Mouse (Mus musculus) CH12.LX (cell line): ENCODE data around the gene Krtap3-1. TPM values are rescaled to one million over a fixed set of nuclear protein-coding genes. Genes with fewer than 3 reads are reported as not detected.
A peak's percentile ranks its signal among the peaks of the same experiment; 100 is the strongest.

Experiments used
- DNase-seq: peaks from one replicate; pipeline ENCODE4 v3.0.0-alpha.2; 2013; ENCODE audit errors: extremely low read depth
- H3K27ac ChIP-seq: 2 replicates; pipeline ENCODE4 v1.5.1; 2012; ENCODE audit warnings: low read depth, mild to moderate bottlenecking, control low read depth, moderate library complexity; ENCODE audit not compliant: insufficient read depth
- H3K27me3 ChIP-seq: replicated peaks from 2 replicates; pipeline ENCODE3; 2012; ENCODE audit warnings: inconsistent platforms
- H3K36me3 ChIP-seq, 2 experiments: replicated peaks in 1 of 2; 2 replicates each; pipeline versions ENCODE3 to v1.6.1; 2012; ENCODE audit warnings: inconsistent platforms in 1 of 2, low read length in 1 of 2, mild to moderate bottlenecking in 1 of 2, mixed read lengths in 1 of 2, moderate library complexity in 1 of 2; ENCODE audit not compliant: control insufficient read depth in 1 of 2, insufficient read depth in 1 of 2
- H3K4me1 ChIP-seq, 2 experiments: 2 replicates each; pipeline ENCODE4 v1.6.1; 2012; ENCODE audit warnings: inconsistent platforms in 1 of 2, moderate library complexity in 1 of 2; ENCODE audit not compliant: insufficient read depth in 2 of 2, control insufficient read depth in 1 of 2
- H3K4me2 ChIP-seq: 2 replicates; pipeline ENCODE4 v1.6.1; 2012; ENCODE audit warnings: low read depth, mild to moderate bottlenecking, control low read depth; ENCODE audit not compliant: poor library complexity, insufficient read depth, severe bottlenecking
- H3K4me3 ChIP-seq, 3 experiments: fragments of 150-350 bp in 1 of 3; sonication (generic) in 1 of 3; replicated peaks in 1 of 3; 2 replicates each; pipeline versions ENCODE3 to v1.5.1; 2011 to 2012; ENCODE audit warnings: low read depth in 2 of 3, low read length in 2 of 3, mild to moderate bottlenecking in 2 of 3, moderate library complexity in 2 of 3, control low read depth in 1 of 3, improper control_type of control experiment in 1 of 3, inconsistent platforms in 1 of 3, mixed read lengths in 1 of 3; ENCODE audit not compliant: poor library complexity in 1 of 3
- H3K79me2 ChIP-seq: replicated peaks from 2 replicates; pipeline ENCODE4 v1.6.1; 2012; ENCODE audit warnings: mild to moderate bottlenecking, moderate library complexity; ENCODE audit not compliant: control insufficient read depth, poor library complexity, insufficient read depth, severe bottlenecking; ENCODE audit errors: extremely low read depth
- H3K9ac ChIP-seq: 2 replicates; pipeline ENCODE4 v1.6.1; 2012; ENCODE audit warnings: low read depth, mild to moderate bottlenecking, control low read depth, moderate library complexity; ENCODE audit not compliant: insufficient read depth
- H3K9me3 ChIP-seq: replicated peaks from 2 replicates; pipeline ENCODE3; 2012; ENCODE audit warnings: low read length, inconsistent platforms, mixed read lengths
- BHLHE40 ChIP-seq: IDR thresholded peaks from 2 replicates; pipeline ENCODE4 v1.6.1; 2011; ENCODE audit warnings: mild to moderate bottlenecking, low read depth, low read length, improper control_type of control experiment
- CHD1 ChIP-seq: IDR thresholded peaks from 2 replicates; pipeline ENCODE4 v1.6.1; 2012; ENCODE audit warnings: low read depth, low read length, improper control_type of control experiment, inconsistent platforms
- E2F4 ChIP-seq: IDR thresholded peaks from 2 replicates; pipeline ENCODE4 v1.6.1; 2011; ENCODE audit warnings: low read depth, low read length, improper control_type of control experiment; ENCODE audit not compliant: insufficient replicate concordance
- EP300 ChIP-seq: IDR thresholded peaks from 2 replicates; pipeline ENCODE4 v1.6.1; 2011; ENCODE audit warnings: low read length, improper control_type of control experiment
- ETS1 ChIP-seq: conservative IDR thresholded peaks from 2 replicates; pipeline ENCODE4 v1.6.1; 2012; ENCODE audit warnings: low read depth, mild to moderate bottlenecking, inconsistent platforms, low read length, improper control_type of control experiment, moderate library complexity
- GABPA ChIP-seq: IDR thresholded peaks from 2 replicates; pipeline ENCODE4 v1.6.1; 2012; ENCODE audit warnings: low read depth, low read length, improper control_type of control experiment, inconsistent platforms; ENCODE audit not compliant: insufficient replicate concordance
- JUND ChIP-seq: conservative IDR thresholded peaks from 2 replicates; pipeline ENCODE4 v1.6.1; 2011; ENCODE audit warnings: low read depth, low read length, improper control_type of control experiment
- MAX ChIP-seq: IDR thresholded peaks from 2 replicates; pipeline ENCODE4 v1.6.1; 2011; ENCODE audit warnings: low read length, improper control_type of control experiment
- MAZ ChIP-seq: IDR thresholded peaks from 2 replicates; pipeline ENCODE4 v1.6.1; 2012; ENCODE audit warnings: low read depth, mild to moderate bottlenecking, inconsistent platforms, low read length, improper control_type of control experiment, moderate library complexity
- NELFE ChIP-seq: IDR thresholded peaks from 2 replicates; pipeline ENCODE4 v1.6.1; 2011; ENCODE audit warnings: low read depth, low read length, improper control_type of control experiment
- PAX5 ChIP-seq: IDR thresholded peaks from 2 replicates; pipeline ENCODE4 v1.6.1; 2012; ENCODE audit warnings: low read length, inconsistent platforms, mixed read lengths
- RCOR1 ChIP-seq: conservative IDR thresholded peaks from 2 replicates; pipeline ENCODE4 v1.6.1; 2012; ENCODE audit warnings: low read depth, mild to moderate bottlenecking, inconsistent platforms, low read length, improper control_type of control experiment
- TCF12 ChIP-seq: IDR thresholded peaks from 2 replicates; pipeline ENCODE4 v1.6.1; 2014; ENCODE audit warnings: low read depth, mild to moderate bottlenecking, inconsistent platforms, low read length, improper control_type of control experiment
- UBTF ChIP-seq: IDR thresholded peaks from 2 replicates; pipeline ENCODE4 v1.6.1; 2012; ENCODE audit warnings: low read depth, mild to moderate bottlenecking, inconsistent platforms, low read length, improper control_type of control experiment, moderate library complexity
- USF2 ChIP-seq: conservative IDR thresholded peaks from 2 replicates; pipeline ENCODE4 v1.6.1; 2011; ENCODE audit warnings: low read depth, low read length, improper control_type of control experiment
- ZC3H11A ChIP-seq: IDR thresholded peaks from 2 replicates; pipeline ENCODE4 v1.6.1; 2012; ENCODE audit warnings: low read depth, mild to moderate bottlenecking, inconsistent platforms, low read length, improper control_type of control experiment
- dilution Hi-C: fragments of 300-500 bp; cut with MboI; formaldehyde crosslinking; loops from 2 replicates; pipeline ENCODE4 v1.14.3; 2020; ENCODE audit warnings: low sequenced_read_pairs; ENCODE audit not compliant: extremely low pct_unique_long_range_greater_than_20kb, extremely low pct_ligation_motif_present
- in situ Hi-C: fragments of 300-500 bp; cut with MboI; formaldehyde crosslinking; loops from 3 replicates; pipeline ENCODE4 v1.14.3; 2019; ENCODE audit warnings: low sequenced_read_pairs, low pct_ligation_motif_present, low pct_unique_long_range_greater_than_20kb, mixed read lengths
- polyA plus RNA-seq: library from polyadenylated mRNA; unstranded; fragments of >175 nt; gene quantifications from 2 replicates; pipeline ENCODE4 v1.2.1, GENCODE M21; 2012; ENCODE audit warnings: low read depth; ENCODE audit not compliant: insufficient read length
- total RNA-seq, 2 experiments: library from RNA; depleted of rRNA; stranded (reverse); fragments of 300-350 nt in 1 of 2; fragments of >200 nt in 1 of 2; gene quantifications; 2 replicates each; pipeline ENCODE4 v1.2.3; 2012 to 2014

Krtap3-1 gene
- total and polyA plus RNA-seq, 3 experiments = not detected

GRCm38 (mm10) chr11:99590981-99591380, 24.6 kb upstream of the Krtap3-1 start, which contains the start of gene Krtap1-3:
Krtap1-3 (minus strand) TSS chr11:99591339.
- H3K9ac ChIP-seq = no peak within 1 kb of the TSS
- no peak for DNase-seq
- in situ Hi-C loops = no loop called here
- H3K79me2 ChIP-seq = no peaks in the 10 kb centered on the region
- H3K4me3 ChIP-seq = no peak within 1 kb of the TSS
- no peaks in the 10 kb centered on the region for H3K9me3 ChIP-seq
- H3K27me3 ChIP-seq = peaks cover 80% of the 10 kb centered on the region
- H3K36me3 ChIP-seq = no peaks in the 10 kb centered on the region
- H3K27ac ChIP-seq = no peak within 1 kb of the TSS
- H3K4me2 ChIP-seq = no peak within 1 kb of the TSS
- H3K4me1 ChIP-seq = no peaks in the 10 kb centered on the region
- dilution Hi-C loops = no loop called here
- TF ChIP-seq ZC3H11A = no peak
- no peak for TF ChIP-seq EP300
- TF ChIP-seq GABPA = no peak
- TF ChIP-seq BHLHE40 = no peak
- no peak for TF ChIP-seq USF2
- TF ChIP-seq ETS1 = no peak
- no peak for TF ChIP-seq JUND
- no peak for TF ChIP-seq UBTF
- no peak for TF ChIP-seq RCOR1
- no peak for TF ChIP-seq PAX5
- TF ChIP-seq NELFE = no peak
- no peak for TF ChIP-seq MAX
- no peak for TF ChIP-seq CHD1
- no peak for TF ChIP-seq E2F4

GRCm38 (mm10) chr11:99585096-99585495, 18.7 kb upstream of the Krtap3-1 start:
- Histone ChIP-seq H3K4me3 (no peak overlapping the region), H3K79me2 (no peaks in the 10 kb centered on the region), H3K9me3 (peaks cover 4% of the 10 kb centered on the region), H3K27me3 (peaks cover 67% of the 10 kb centered on the region), H3K27ac (no peak overlapping the region), H3K9ac (no peak overlapping the region), H3K36me3 (no peaks in the 10 kb centered on the region), H3K4me1 (no peaks in the 10 kb centered on the region), H3K4me2 (no peak overlapping the region)
- DNase-seq = no peak
- TF ChIP-seq RCOR1 (no peak), E2F4 (no peak), JUND (no peak)
- dilution Hi-C loops = no loop called here
- in situ Hi-C loops = no loop called here

- Histone ChIP-seq H3K9me3 (peaks cover 4% of the 10 kb centered on the region), H3K79me2 (no peaks in the 10 kb centered on the region), H3K4me3 (no peak within 1 kb of the TSS), H3K27me3 (peaks cover 72% of the 10 kb centered on the region), H3K36me3 (no peaks in the 10 kb centered on the region), H3K27ac (no peak within 1 kb of the TSS)
- in situ Hi-C loops = no loop called here
- no peak for DNase-seq
- TF ChIP-seq TCF12 = peak; percentile 47; the same call in 1 of the 2 replicates
- no peak for TF ChIP-seq MAZ
- TF ChIP-seq, all 38 proteins: peak for 1
- H3K4me1 ChIP-seq = no peaks in the 10 kb centered on the region
- no peak within 1 kb of the TSS for H3K4me2 ChIP-seq
- dilution Hi-C loops = no loop called here
- H3K9ac ChIP-seq = no peak within 1 kb of the TSS
These were observed 16.8 kb upstream of the Krtap3-1 start, which contains the start of gene Krtap1-4 for GRCm38 (mm10) chr11:99583245-99583704. Krtap1-4 (minus strand) TSS chr11:99583654.
